Mouse (Mus musculus) regulatory T cell (primary cell): ENCODE data around the gene Rassf1.
"Not testable (repeated sequence)": the region's sequence is repeated elsewhere in the genome, so short reads cannot be mapped to it uniquely, and the experiment has no call there.

Experiments used
- in situ Hi-C: fragments of 300-600 bp; cut with MboI, MseI; formaldehyde crosslinking; loops from one replicate; pipeline ENCODE4 v1.15.1; 2025; ENCODE audit warnings: high pct_unique_total_duplicates

Rassf1 gene

DNA sequence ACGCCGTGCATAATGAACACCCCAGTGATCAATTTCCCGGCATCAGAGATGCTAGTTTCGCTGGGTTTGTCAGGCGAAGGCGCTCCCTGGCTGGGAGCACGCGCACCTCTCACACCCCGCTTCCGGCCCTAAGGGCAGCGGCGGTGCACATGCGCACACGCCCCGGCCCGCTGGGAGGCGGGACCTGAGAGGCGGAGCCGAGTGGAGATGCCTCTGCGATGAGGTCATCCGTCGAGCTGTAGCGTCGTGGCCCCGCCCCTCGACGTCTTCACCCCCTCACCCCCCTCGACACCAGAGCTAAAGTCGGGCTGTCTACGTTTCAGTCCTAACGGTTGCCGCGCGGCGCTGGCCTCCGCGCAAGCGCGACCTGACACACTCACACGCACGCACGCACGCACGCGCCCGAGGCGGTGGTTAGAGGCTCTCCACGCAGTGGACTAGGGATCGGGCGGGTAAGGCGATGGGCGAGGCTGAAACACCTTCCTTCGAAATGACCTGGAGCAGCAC is 3.0 kb downstream of the Rassf1 start:
- in situ Hi-C loops, result loop anchor here (5.0 kb wide), 1 partner anchor 318 kb away; the partner anchor contains the start of gene Rbm6

DNA sequence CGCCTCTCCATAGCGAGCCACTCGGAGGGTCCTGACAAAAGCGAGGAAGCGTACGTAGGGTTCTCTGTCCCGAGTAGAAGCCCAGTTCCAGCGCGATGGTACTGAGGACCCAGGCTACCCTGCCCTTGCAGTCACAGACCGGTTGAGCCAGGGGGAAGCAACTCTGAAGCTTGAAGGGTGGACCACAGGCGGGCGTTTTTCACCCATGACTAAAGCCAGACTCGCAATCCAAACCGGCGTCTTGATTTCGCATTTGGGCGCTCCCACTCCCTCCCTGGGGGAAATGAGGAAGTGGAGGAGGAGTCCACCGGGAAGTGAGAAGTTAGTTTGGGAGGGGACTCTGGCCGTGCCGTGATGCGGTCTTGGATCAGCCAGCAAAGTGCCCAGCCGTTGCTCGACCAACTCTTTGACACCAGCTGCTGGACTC is 3.7 kb downstream of the Rassf1 start:
- in situ Hi-C loops, result no loop called here

DNA sequence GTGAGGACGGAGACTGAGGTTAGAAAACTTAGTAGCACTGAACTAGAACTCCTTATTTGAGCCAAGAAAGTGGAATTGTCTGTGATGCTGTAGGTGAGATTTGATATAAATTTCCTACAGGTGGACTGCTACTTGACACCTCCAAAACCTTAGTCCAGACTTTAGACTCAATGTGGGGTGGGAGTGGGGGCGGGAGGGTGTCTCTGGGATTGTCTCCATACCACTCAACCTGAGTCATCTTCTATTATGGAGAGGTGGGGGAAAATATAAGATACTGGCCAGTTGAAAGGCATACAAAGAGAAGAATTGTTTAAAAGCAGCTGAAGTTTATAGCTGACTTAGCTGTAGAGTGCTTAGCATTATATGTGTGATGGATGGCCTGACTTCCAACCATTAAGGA is 4.3 kb downstream of the Rassf1 start:
- in situ Hi-C loops, result no loop called here

DNA sequence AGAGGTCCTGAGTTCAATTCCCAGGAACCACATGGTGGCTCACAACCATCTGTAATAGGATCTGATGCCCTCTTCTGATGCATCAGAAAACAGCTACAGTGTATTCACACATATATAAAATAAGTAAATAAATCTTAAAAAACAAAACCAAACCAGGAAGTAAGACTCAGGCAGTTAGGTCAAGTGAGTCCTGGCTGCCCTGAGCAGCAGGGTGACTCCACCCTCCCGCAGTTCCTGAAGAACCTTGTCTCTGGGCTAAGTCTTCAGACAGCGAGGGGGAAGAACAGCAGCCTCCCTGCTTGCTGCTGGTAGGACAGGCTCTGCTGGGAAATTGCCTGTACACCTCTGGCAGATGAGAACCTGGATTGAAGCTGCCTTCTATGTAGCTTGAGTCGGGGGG is 5.0 kb downstream of the Rassf1 start:
- in situ Hi-C loops, result no loop called here

DNA sequence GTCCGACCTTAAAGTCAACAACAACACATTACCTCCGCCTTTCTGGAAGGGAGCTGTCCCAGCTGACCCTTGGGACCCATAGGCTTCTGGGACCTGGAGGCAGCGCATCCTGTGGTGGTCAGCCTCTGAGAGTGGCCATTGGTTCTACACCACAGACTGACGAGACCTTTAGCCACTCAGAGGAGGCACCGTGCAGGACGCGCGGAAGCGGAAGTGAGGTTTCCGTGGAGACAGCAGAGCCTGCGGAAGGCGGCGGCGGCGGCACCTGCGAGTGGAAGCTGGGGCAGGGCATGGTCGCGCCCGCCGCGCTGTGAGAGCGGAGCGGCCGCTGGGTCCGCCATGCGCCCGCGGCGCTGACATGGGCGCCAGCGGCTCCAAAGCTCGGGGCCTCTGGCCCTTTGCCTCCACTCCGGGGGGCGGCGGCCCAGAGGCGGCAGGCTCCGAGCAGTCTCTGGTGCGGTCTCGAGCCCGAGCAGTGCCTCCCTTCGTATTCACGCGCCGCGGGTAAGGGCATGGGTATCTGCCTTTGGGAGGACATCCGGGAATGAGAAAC is 11.8 kb downstream of the Rassf1 start, which contains the start of gene Tusc2:
TSS of gene Tusc2 (plus strand) at position 227 of the 553 bp plus-strand sequence.
- in situ Hi-C loops, result no loop called here

DNA sequence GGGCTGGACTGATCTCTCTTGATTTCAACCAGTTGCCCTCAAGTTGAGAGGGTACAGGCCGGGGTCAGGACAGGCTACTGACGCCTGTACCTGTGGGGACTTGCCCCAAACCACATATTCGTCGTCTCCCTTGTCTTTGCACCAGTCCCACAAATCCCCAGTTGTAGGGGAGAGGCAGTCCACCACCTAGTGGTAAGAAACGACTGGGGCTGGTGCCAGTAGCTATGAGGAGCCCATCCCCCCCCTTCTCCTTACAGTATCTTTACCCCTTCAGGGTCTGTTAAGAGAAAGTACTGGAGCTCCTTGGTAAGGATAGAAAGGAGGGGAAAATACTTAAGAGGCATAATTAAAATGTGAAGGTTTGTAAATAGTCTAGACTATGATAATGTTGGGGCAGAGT is 14.2 kb downstream of the Rassf1 start:
- in situ Hi-C loops, result not testable (repeated sequence)

DNA sequence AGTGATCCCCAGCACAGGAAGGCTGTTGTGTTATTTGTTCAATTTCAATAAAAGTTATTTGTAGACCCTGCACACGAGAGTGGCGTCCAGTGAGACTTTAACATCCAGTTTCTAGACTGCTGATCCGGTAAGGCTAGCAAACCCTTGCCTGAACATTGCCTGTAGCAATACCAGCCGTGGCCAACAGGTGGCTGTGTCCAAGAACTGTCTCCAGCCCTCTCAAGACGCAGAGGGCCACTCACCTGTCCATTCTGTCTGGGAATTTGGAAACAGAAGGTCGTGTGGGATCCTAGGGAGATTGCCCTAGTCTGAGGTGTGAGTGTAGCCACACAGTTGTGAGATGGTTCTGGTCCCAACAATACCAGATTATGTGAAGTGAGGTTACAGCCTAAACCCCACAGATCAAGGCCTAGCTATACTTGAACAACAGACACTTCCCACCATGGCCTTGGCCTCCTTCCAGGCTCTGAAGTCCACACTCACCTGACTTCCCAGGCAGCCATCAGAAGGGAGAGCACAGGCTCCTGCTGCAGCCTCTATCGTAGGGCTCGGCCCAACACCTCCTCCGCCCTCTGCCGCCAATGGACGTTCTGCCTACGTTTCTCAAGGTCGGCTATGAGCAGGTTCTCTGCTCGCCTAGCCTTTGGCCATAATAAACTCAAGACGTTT is 14.8 kb downstream of the Rassf1 start:
- in situ Hi-C loops, result no loop called here

DNA sequence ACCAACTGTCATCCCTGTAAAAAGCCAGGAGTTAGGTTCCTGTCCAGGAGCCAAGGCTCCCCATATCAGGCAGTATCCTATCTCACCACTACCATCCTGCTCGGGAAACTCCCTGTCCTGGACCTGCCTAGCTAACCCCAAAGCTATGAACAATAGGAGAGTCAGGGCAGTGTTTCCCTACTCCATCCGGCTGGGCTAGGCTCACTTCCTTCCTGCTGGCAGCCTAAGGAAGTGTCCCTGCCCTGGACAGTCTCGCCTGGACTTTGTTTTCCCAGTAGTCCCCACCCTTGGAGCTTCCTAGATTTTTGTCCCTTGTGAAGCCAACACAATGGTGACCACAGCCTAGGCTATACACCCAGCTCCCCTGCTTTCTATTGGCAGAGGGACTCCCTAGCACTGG is 15.5 kb downstream of the Rassf1 start:
- in situ Hi-C loops, result no loop called here

DNA sequence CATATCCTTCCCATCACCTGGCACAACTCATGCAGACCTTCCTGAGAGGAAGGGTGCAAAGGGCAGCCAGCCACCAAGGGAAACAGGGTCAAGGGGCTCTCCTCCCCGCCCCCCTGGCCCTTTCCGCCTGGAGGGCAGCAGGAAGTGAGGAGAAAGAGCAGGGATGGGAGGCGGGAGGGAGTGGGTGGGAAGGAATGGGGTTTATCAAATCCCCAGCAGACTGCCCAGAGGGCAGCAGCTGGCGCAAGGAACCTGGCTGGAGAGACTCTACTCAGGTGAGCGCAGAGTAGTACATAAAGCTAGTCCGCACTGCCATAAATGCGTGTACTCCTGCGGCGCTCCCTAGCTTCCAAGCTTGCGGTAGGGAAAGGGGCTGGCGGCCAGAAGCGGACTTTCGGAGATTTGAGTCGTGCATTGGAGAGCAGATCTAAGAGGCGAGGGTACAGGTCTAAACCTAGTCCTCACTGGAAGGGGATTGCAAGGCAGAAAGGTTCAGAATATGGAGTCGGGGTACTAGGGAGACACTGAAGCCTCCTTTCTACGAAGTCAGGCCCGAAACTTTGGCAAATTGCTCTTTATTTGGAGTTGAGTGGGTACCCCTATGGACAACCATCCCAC is 16.5 kb downstream of the Rassf1 start, which contains the start of gene Hyal2:
TSS of gene Hyal2 (plus strand) at position 244 of the 618 bp plus-strand sequence.
- in situ Hi-C loops, result no loop called here

DNA sequence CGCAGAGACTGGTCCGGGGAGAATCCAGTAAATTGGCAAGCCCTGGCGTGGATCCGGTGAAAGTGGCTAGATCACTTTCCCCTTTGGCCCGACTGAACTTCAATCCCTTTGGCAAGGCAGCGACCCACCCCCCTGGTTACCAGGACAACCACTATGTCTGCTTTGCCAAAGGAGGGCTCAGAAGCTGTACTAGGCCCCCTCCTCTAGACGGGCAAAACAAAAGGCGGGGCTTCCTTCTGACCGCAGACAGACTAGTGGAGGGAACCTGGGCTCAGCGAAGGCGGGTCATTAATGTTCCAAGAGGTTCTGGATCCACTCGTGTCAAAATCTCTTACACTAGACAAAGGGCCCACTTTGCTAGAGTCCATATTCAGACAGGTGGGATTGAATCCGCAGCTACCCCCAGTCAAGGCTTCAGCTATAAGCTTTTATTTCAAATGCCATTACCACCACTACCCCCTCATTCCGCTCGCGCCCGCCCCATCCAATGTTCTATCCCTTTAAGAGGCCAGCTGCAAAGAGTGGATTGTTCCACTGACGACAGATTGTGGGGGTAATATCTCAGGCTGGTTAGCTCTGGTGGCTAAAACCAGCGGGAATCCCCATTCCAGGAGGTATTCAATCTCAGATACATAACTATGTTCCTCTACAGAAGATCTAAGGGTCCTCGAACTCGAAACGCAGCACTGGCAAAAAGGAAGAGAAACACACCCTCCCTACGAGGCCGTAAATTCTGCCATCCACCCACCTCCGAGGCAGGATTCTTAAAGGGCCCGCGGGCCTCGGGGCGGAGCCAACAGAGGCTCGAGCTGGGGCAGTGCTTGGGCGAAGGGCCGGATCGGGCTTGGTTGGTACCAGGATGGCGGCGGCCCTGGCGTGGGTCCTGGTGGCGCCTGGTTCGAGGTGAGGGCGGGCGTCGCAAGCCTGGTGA is 17.2 kb downstream of the Rassf1 start:
- in situ Hi-C loops, result no loop called here

DNA sequence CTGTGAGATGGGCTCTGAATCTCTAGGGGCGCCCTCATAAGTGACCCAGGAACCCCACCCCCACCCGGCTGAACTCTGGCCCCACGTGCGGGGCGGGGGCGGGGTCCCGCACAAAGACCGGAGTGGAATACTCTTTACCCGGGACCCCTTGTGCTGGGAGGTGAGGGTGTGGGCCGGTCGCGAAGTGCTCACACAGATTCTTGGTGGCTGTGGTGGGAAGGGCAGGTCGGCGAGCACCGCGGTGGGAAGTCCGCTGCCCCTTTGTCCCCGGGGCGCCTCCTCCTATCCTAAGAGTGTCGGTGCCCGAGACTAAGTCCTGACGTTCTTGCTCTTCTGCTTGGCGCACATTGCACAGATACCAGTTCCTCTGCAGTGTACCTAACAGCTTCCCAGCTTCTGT is 17.9 kb downstream of the Rassf1 start:
- in situ Hi-C loops, result no loop called here

DNA sequence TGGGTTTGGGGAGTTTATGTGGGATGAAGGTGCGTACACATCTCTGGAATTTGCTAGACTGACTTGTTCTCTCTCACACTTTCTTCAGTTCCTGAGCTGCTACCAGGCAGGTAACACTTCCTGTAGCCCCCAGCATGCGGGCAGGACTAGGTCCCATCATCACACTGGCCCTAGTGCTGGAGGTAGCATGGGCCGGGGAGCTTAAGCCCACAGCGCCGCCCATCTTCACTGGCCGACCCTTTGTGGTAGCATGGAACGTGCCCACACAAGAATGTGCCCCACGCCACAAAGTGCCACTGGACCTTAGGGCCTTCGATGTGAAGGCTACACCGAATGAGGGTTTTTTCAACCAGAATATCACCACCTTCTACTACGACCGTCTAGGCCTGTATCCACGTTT is 18.7 kb downstream of the Rassf1 start:
- in situ Hi-C loops, result no loop called here

DNA sequence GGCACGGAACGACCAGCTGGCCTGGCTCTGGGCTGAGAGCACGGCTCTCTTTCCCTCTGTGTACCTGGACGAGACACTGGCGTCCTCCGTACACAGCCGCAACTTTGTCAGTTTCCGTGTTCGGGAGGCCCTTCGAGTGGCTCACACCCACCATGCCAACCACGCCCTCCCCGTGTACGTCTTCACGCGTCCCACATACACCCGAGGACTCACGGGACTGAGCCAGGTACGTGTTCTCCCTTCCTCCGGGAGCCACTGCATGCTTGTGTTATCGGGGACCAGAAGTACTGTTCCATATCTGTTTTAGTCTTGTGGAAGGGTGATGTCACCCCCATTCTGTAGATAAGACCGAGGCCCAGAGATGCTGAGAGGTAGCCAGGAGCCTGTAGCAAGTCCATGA is 19.5 kb downstream of the Rassf1 start:
- in situ Hi-C loops, result no loop called here

DNA sequence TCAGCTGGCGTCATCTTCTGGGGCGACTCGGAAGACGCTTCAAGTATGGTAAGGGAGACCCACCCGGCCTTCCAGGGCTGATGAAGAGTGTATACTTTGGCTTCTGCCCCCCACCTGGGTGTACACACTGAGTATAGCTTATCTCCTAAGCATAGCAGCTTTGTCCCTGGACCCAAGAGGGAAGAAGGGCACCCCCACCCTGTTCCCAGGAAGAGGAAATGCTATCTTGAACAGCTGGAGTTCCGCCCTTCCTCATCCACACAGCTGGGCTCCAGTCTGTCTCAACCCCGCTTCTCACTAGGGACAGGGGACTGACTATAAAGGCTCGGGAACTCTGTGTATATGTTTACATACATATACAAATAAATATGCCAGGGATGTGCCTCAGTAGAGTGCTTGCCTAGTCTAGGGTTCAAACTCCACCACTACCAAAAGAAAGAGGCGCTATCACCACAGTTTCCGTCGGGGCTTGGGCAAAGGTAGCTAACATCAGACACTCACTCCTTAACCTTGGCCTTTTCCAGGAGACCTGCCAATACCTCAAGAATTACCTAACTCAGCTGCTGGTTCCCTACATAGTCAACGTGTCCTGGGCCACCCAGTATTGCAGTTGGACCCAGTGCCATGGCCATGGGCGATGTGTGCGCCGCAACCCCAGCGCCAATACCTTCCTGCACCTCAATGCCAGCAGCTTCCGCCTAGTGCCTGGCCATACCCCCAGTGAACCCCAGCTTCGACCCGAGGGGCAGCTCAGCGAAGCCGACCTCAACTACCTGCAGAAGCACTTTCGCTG is 20.4 kb downstream of the Rassf1 start:
- in situ Hi-C loops, result no loop called here

DNA sequence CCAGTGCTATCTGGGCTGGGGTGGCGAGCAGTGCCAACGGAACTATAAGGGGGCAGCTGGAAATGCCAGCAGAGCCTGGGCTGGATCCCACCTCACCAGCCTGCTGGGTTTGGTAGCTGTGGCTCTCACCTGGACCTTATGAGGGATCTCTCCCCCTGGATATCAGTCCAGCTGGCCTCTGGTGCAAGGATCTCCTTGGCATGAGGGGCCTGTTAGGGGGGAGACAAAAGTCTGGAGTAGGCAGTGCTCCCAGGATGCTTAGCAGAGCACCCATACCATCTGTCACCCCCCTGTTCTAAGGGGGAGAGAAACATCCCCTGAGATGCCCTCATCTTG is 20.9 kb downstream of the Rassf1 start:
- in situ Hi-C loops, result no loop called here

DNA sequence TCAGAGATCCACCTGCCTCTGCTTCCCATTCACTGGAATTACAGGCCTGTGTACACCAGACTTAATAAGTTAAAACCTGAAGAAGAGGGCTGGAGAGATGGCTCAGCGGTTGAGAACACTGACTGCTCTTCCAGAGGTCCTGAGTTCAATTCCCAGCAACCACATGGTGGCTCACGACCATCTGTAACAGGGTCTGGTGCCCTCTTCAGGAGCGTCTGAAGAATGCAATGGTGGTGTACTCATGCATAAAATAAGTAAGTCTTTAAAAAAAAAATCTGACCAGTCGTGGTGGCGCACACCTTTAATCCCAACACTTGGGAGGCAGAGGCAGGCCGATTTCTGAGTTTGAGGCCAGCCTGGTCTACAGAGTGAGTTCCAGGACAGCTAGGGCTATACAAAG is 22.4 kb downstream of the Rassf1 start:
- in situ Hi-C loops, result not testable (repeated sequence)

DNA sequence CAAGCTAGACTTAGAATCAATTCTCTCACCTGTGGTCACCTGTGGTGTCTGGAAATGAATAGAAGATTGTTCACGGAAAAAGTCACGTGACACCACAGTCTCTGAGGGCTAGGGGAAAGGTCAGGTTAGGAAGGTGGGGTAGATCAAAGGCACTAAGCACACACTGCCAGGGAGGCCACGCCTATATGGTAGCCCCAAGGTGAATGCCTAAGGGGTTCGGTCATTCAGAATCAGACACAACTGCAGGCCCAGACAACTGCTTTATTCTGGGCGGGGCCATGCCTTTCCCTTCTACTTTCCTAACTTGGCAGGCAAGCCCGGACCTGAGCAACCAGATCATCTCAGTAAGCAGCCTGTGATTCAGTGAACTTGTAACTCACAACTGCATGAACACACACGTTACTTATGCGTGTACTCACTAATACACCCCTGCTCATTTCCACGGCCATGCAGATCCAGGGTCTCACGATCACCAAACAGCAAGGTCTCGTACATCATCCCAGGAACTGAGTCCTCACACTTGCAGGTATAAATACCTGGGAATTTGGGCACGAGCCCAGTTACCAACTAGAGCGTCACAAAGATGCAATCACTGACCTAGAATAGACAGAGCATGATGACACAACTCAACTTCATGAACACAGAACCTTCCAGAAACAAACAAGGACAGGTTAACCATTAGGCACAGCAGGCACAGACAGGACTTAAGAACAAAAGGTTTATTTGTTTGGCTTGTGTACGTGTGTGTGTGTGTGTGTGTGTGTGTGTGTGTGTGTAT is 24.4 kb downstream of the Rassf1 start:
- in situ Hi-C loops, result no loop called here

DNA sequence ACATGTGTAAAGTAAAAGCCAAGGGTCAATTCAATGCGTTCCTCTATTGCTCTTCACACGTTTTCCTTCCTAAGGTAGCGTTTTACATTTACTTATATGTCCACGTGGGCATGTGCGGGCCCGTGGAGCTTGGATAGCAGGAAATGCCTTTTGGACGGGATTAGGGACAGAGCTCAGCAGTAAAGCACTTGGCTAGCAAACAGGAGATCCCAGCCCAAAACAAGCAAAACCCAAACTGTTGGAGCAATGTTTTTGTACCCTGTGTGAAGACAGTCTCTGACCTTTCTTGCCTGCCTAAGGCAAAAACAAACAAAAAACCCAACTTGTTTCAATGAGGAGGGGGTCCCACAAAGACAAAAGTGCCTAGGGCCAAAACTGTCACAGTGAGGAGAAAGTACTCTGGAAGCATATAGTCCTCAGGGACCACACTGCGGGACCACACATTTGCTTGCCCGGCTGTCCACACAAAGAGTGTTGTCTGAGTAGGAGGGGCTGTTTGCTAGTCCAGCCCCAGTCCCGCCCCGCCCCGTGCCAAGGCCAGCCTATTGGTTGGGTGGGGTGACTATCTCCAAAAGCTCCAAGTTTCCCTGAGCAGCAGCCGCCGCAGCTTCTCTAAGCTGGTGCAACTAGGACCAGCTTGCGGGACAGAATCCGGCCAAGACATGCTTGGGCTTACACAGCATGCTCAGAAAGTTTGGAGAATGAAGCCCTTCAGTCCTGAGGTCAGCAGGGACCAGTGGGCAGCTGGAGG is 25.2 kb downstream of the Rassf1 start, which contains the start of gene Hyal1:
TSS of gene Hyal1 (plus strand) at position 571 of the 751 bp plus-strand sequence.
- in situ Hi-C loops, result no loop called here

DNA sequence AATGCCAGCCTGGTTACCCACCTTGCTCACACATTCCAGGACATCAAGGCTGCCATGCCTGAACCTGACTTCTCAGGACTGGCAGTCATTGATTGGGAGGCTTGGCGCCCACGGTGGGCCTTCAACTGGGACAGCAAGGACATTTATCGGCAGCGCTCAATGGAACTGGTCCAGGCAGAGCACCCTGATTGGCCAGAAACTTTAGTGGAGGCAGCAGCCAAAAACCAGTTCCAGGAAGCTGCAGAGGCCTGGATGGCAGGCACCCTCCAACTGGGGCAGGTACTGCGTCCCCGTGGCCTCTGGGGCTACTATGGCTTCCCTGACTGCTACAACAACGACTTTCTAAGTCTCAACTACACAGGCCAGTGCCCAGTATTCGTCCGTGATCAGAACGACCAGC is 26.5 kb downstream of the Rassf1 start:
- in situ Hi-C loops, result no loop called here
